Mouse (Mus musculus) spleen, adult 2 months (tissue): Measurements from ENCODE around the gene Prkg1.

Source experiments
- CTCF ChIP-seq: fragments of 200-500 bp; IDR thresholded peaks from 2 replicates; pipeline ENCODE4 v1.5.1; 2011; ENCODE audit warnings: mild to moderate bottlenecking, inconsistent platforms; ENCODE audit not compliant: insufficient read depth, insufficient read length, insufficient replicate concordance; ENCODE audit errors: extremely low read depth
- POLR2A ChIP-seq: fragments of 200-500 bp; IDR thresholded peaks from 2 replicates; pipeline ENCODE4 v1.6.1; 2011; ENCODE audit warnings: low read depth, low read length, inconsistent platforms

- no peak for TF ChIP-seq POLR2A
- no peak for TF ChIP-seq CTCF
These were observed 688.7 kb downstream of the Prkg1 start for GRCm38 (mm10) chr19:31076106-31076505.
